Mouse (Mus musculus): ENCODE results near the gene Cdkn3. TPM values are rescaled to one million over a fixed set of nuclear protein-coding genes. Genes with fewer than 3 reads are reported as not detected.
"Not testable (repeated sequence)": the region's sequence is repeated elsewhere in the genome, so short reads cannot be mapped to it uniquely, and the experiment has no call there.

Gene Cdkn3
- polyA plus RNA-seq, 1 experiment from 2014 or later, result 48.1 TPM

GRCm38 (mm10) chr14:46736366-46736765 is 24.0 kb upstream of the Cdkn3 start:
- no peak for DNase-seq (ENCODE audit: low spot score)
- Histone ChIP-seq H3K27me3 (ENCODE audit: control insufficient read depth, insufficient read depth, low read length) (no peaks in the 10 kb centered on the region), H3K27ac (replicated peaks; ENCODE audit: low read depth, low read length) (no peak overlapping the region), H3K4me2 (ENCODE audit: low read depth, severe bottlenecking) (no peak overlapping the region), H3K4me1 (ENCODE audit: control insufficient read depth, insufficient read depth, low read length) (no peaks in the 10 kb centered on the region), H3K9me3 (ENCODE audit: control insufficient read depth, low read length) (no peaks in the 10 kb centered on the region), H3K4me3 (ENCODE audit: low read depth, low read length) (no peak overlapping the region), H3K9ac (ENCODE audit: low read length) (no peak overlapping the region), H3K36me3 (ENCODE audit: control insufficient read depth, insufficient read depth, low read length) (no peaks in the 10 kb centered on the region)
- ATAC-seq (ENCODE audit: insufficient number of reproducible peaks, low FRiP score, low TSS enrichment, low read depth), result no peak
- WGBS, result 91% methylated on average over 4 of the region's 4 CpGs

DNA sequence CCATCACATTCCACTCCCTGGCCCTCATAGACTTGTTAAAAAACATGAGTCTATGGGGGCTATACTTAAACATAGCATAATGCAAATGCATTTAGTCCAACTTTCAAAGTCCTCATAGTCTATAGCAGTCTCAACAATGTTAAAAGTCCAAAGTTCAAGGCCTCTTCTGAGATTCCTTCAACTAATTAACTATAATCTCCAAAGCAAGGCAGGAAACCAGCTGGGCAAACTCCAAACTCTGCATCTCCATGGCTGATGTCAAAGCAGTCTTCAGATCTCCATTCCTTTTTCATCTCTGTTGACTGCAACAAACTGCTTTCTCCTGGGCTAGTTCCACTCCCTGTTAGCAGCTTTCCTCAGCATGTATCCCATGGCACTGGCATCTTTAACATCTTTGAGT is 23.0 kb upstream of the Cdkn3 start:
- H3K36me3 ChIP-seq (ENCODE audit: control insufficient read depth, insufficient read depth, low read length); H3K4me2 ChIP-seq (ENCODE audit: low read depth, severe bottlenecking); DNase-seq (ENCODE audit: low spot score); H3K4me3 ChIP-seq (ENCODE audit: low read depth, low read length); H3K27ac ChIP-seq (replicated peaks; ENCODE audit: low read depth, low read length); H3K9ac ChIP-seq (ENCODE audit: low read length); H3K4me1 ChIP-seq (ENCODE audit: control insufficient read depth, insufficient read depth, low read length); H3K27me3 ChIP-seq (ENCODE audit: control insufficient read depth, insufficient read depth, low read length); H3K9me3 ChIP-seq (ENCODE audit: control insufficient read depth, low read length); ATAC-seq (ENCODE audit: insufficient number of reproducible peaks, low FRiP score, low TSS enrichment, low read depth): not testable (repeated sequence)

- Histone ChIP-seq H3K4me3 (ENCODE audit: low read depth, low read length) (no peak overlapping the region), H3K4me1 (ENCODE audit: control insufficient read depth, insufficient read depth, low read length) (no peaks in the 10 kb centered on the region), H3K9me3 (ENCODE audit: control insufficient read depth, low read length) (no peaks in the 10 kb centered on the region), H3K27ac (replicated peaks; ENCODE audit: low read depth, low read length) (no peak overlapping the region), H3K4me2 (ENCODE audit: low read depth, severe bottlenecking) (no peak overlapping the region), H3K27me3 (ENCODE audit: control insufficient read depth, insufficient read depth, low read length) (no peaks in the 10 kb centered on the region), H3K36me3 (ENCODE audit: control insufficient read depth, insufficient read depth, low read length) (no peaks in the 10 kb centered on the region), H3K9ac (ENCODE audit: low read length) (no peak overlapping the region)
- 100% methylated on average over 2 of the region's 2 CpGs for WGBS
- ATAC-seq (ENCODE audit: insufficient number of reproducible peaks, low FRiP score, low TSS enrichment, low read depth) (no peak), DNase-seq (ENCODE audit: low spot score) (no peak)
These were observed 17.7 kb upstream of the Cdkn3 start for GRCm38 (mm10) chr14:46742674-46743073.

DNA sequence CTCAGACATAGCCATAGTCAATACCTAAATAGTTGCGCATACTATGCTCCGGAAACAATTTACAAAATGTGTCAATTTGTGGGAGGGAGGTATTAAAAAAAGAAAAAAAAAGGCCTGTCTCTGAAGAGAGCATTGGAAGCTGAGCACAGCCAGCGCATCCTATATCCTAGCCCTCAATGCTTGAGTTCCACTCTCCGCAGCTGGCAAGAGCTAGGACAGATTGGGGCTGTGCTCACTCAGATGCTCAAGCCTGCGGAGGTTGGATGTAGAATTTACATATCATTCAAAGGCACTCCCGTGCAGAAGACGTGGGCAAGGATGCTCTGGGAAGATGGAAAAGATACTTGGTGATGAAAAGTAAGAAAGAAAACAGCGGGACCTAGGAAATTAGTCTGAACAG is 14.9 kb upstream of the Cdkn3 start:
- H3K27me3 ChIP-seq (ENCODE audit: control insufficient read depth, insufficient read depth, low read length), result no peaks in the 10 kb centered on the region
- DNase-seq (ENCODE audit: low spot score), result no peak
- no peak overlapping the region for H3K4me2 ChIP-seq (ENCODE audit: low read depth, severe bottlenecking)
- no peaks in the 10 kb centered on the region for H3K36me3 ChIP-seq (ENCODE audit: control insufficient read depth, insufficient read depth, low read length)
- ATAC-seq (ENCODE audit: insufficient number of reproducible peaks, low FRiP score, low TSS enrichment, low read depth), result no peak
- H3K27ac ChIP-seq (replicated peaks; ENCODE audit: low read depth, low read length), result no peak overlapping the region
- 93% methylated on average over 8 of the region's 8 CpGs for WGBS
- H3K9ac ChIP-seq (ENCODE audit: low read length), result no peak overlapping the region
- H3K4me1 ChIP-seq (ENCODE audit: control insufficient read depth, insufficient read depth, low read length), result no peaks in the 10 kb centered on the region
- no peak overlapping the region for H3K4me3 ChIP-seq (ENCODE audit: low read depth, low read length)
- no peaks in the 10 kb centered on the region for H3K9me3 ChIP-seq (ENCODE audit: control insufficient read depth, low read length)

DNA sequence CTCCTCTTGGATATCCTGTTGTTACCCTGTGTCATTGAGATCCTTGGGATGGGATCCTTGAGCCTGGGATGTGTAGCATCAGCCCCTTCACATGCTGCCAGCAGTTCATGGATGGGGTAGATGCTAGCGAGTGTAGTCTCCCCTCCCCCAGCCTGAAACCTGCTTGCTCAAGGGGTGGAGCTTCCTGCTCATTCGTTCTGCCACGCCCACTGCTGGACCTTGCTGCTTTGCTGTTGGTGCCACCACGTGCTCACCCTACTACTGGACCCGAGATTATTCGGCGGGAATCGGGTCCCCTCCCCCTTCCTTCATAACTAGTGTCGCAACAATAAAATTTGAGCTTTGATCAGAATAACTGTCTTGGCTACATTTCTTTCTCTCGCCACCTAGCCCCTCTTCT is 6.0 kb upstream of the Cdkn3 start:
- ATAC-seq (ENCODE audit: insufficient number of reproducible peaks, low FRiP score, low TSS enrichment, low read depth); H3K36me3 ChIP-seq (ENCODE audit: control insufficient read depth, insufficient read depth, low read length); H3K27me3 ChIP-seq (ENCODE audit: control insufficient read depth, insufficient read depth, low read length); DNase-seq (ENCODE audit: low spot score); H3K27ac ChIP-seq (replicated peaks; ENCODE audit: low read depth, low read length); H3K4me1 ChIP-seq (ENCODE audit: control insufficient read depth, insufficient read depth, low read length); H3K4me3 ChIP-seq (ENCODE audit: low read depth, low read length); H3K9ac ChIP-seq (ENCODE audit: low read length); H3K4me2 ChIP-seq (ENCODE audit: low read depth, severe bottlenecking); H3K9me3 ChIP-seq (ENCODE audit: control insufficient read depth, low read length): not testable (repeated sequence)
- WGBS, result 59% methylated on average over 8 of the region's 10 CpGs

GRCm38 (mm10) chr14:46755851-46756250 is 4.5 kb upstream of the Cdkn3 start:
- DNase-seq (ENCODE audit: low spot score) (no peak), ATAC-seq (ENCODE audit: insufficient number of reproducible peaks, low FRiP score, low TSS enrichment, low read depth) (no peak)
- 85% methylated on average over 8 of the region's 8 CpGs for WGBS
- Histone ChIP-seq H3K9me3 (ENCODE audit: control insufficient read depth, low read length) (no peaks in the 10 kb centered on the region), H3K9ac (ENCODE audit: low read length) (no peak overlapping the region), H3K27me3 (ENCODE audit: control insufficient read depth, insufficient read depth, low read length) (no peaks in the 10 kb centered on the region), H3K4me2 (ENCODE audit: low read depth, severe bottlenecking) (no peak overlapping the region), H3K36me3 (ENCODE audit: control insufficient read depth, insufficient read depth, low read length) (no peaks in the 10 kb centered on the region), H3K4me3 (ENCODE audit: low read depth, low read length) (no peak overlapping the region), H3K27ac (replicated peaks; ENCODE audit: low read depth, low read length) (no peak overlapping the region), H3K4me1 (ENCODE audit: control insufficient read depth, insufficient read depth, low read length) (no peaks in the 10 kb centered on the region)

- Histone ChIP-seq H3K9me3 (ENCODE audit: control insufficient read depth, low read length) (no peaks in the 10 kb centered on the region), H3K27ac (replicated peaks; ENCODE audit: low read depth, low read length) (no peak overlapping the region), H3K9ac (ENCODE audit: low read length) (no peak overlapping the region), H3K4me3 (ENCODE audit: low read depth, low read length) (no peak overlapping the region), H3K4me1 (ENCODE audit: control insufficient read depth, insufficient read depth, low read length) (peaks cover 2% of the 10 kb centered on the region; the same call in 1 of the 2 replicates), H3K4me2 (ENCODE audit: low read depth, severe bottlenecking) (no peak overlapping the region), H3K27me3 (ENCODE audit: control insufficient read depth, insufficient read depth, low read length) (no peaks in the 10 kb centered on the region), H3K36me3 (ENCODE audit: control insufficient read depth, insufficient read depth, low read length) (no peaks in the 10 kb centered on the region)
- no peak for DNase-seq (ENCODE audit: low spot score)
- 55% methylated on average over 9 of the region's 9 CpGs for WGBS
- ATAC-seq (ENCODE audit: insufficient number of reproducible peaks, low FRiP score, low TSS enrichment, low read depth), result no peak
These were observed 2.6 kb upstream of the Cdkn3 start for GRCm38 (mm10) chr14:46757736-46758135.

GRCm38 (mm10) chr14:46759970-46760354 is 379 bp upstream of the Cdkn3 start:
- Histone ChIP-seq H3K36me3 (ENCODE audit: control insufficient read depth, insufficient read depth, low read length) (no peaks in the 10 kb centered on the region), H3K4me3 (ENCODE audit: low read depth, low read length) (peak overlapping the region; percentile 66), H3K27ac (replicated peaks; ENCODE audit: low read depth, low read length) (no peak overlapping the region), H3K4me1 (ENCODE audit: control insufficient read depth, insufficient read depth, low read length) (peaks cover 2% of the 10 kb centered on the region; the same call in 1 of the 2 replicates), H3K27me3 (ENCODE audit: control insufficient read depth, insufficient read depth, low read length) (no peaks in the 10 kb centered on the region), H3K9ac (ENCODE audit: low read length) (no peak overlapping the region), H3K4me2 (ENCODE audit: low read depth, severe bottlenecking) (peak overlapping the region; percentile 81; the same call in 1 of the 2 replicates), H3K9me3 (ENCODE audit: control insufficient read depth, low read length) (no peaks in the 10 kb centered on the region)
- WGBS, result 4% methylated on average over 7 of the region's 7 CpGs
- peak; percentile 19 for ATAC-seq (ENCODE audit: insufficient number of reproducible peaks, low FRiP score, low TSS enrichment, low read depth)
- no peak for DNase-seq (ENCODE audit: low spot score)

DNA sequence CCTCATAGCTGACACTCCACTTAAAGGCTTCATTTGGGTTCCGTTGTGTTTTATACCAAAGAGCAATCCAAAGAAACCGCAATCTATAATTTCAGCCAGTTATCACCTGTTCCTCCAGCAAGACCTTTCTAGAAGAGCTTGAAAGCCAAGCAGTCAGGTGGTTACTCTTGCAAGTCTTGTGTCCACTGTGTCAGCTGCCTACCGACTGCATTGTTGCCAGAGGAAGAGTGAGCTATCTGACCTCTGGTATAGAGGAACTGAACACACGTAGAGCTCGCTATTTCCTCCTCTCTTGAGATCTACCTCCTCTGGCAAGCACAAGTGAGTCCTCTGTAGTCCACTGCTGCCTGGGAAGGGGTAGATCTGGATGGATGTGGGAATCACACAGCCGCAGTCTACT is 845 bp downstream of the Cdkn3 start:
- Histone ChIP-seq H3K9me3 (ENCODE audit: control insufficient read depth, low read length) (no peaks in the 10 kb centered on the region), H3K4me1 (ENCODE audit: control insufficient read depth, insufficient read depth, low read length) (peaks cover 2% of the 10 kb centered on the region; the same call in 1 of the 2 replicates), H3K4me2 (ENCODE audit: low read depth, severe bottlenecking) (peak overlapping the region; percentile 81), H3K9ac (ENCODE audit: low read length) (no peak overlapping the region), H3K36me3 (ENCODE audit: control insufficient read depth, insufficient read depth, low read length) (no peaks in the 10 kb centered on the region), H3K4me3 (ENCODE audit: low read depth, low read length) (peak overlapping the region; percentile 66), H3K27ac (replicated peaks; ENCODE audit: low read depth, low read length) (no peak overlapping the region), H3K27me3 (ENCODE audit: control insufficient read depth, insufficient read depth, low read length) (no peaks in the 10 kb centered on the region)
- ATAC-seq (ENCODE audit: insufficient number of reproducible peaks, low FRiP score, low TSS enrichment, low read depth) (no peak), DNase-seq (ENCODE audit: low spot score) (peak; percentile 28)
- WGBS, result 55% methylated on average over 6 of the region's 6 CpGs
